10 mouse cellular contexts compared by ENCODE assay signal in the genomic region with DNA sequence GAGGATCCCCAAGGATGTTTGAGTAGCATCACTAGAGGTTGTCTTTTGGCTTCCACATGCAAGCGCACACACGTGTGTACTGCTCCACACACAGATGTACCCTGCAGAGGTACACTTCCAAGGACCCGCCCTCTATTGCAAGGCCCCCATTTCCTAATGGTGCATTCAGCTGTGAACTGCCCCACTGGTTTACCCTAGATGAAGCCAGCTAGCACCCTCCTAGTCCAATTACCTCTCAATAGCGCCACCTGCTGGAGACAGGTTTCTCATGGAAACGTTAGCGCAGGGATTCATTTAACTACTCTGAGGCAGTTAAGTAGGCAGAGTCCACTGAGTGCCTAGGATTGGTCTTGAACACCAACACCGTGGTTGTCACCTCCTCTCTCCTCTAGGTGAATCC. TPM values are rescaled to one million over a fixed set of nuclear protein-coding genes. Genes with fewer than 3 reads are reported as not detected.
DNase-seq lines count a peak whose midpoint lies in the region; ATAC-seq and TF ChIP-seq lines count a peak whose summit lies in the region.
"Had no signal": no experiment of that assay in that cellular context is flagged by ENCODE, and none has a peak within 500 bp of the region (broad histone marks: within the 10 kb centered on the region; RNA-seq: fewer than 3 reads in every experiment).

No protein-coding gene starts in this region.

- DNase-seq in A20 (ENCODE audit: low read depth, low spot score), result peak; percentile 22
- DNase-seq in adrenal gland, adult 2 months, result peak; percentile 72
- DNase-seq in gastrocnemius, postnatal 36 days, result peak; percentile 22 to 31
- DNase-seq in kidney, postnatal 0 days (ENCODE audit: low spot score), result peak; percentile 70
- peak; percentile 12 for DNase-seq in liver, embryonic 13.5 days
- DNase-seq in ovary, postnatal 14 days (ENCODE audit: low spot score), result peak; percentile 62
- peak; percentile 77 for DNase-seq in thymus, postnatal 4 days

- H3K9ac ChIP-seq in kidney, postnatal 0 days (ENCODE audit: low read depth, low read length), result no peak overlapping the region
- no peak overlapping the region for H3K9ac ChIP-seq in liver, embryonic 13.5 days
- H3K9ac ChIP-seq: embryonic facial prominence, embryonic 12.5 days had no signal

- TF ChIP-seq CTCF in cortical plate, adult 2 months (IDR thresholded peaks at IDR 0.05; ENCODE audit: extremely low read depth, insufficient read depth, low read length), result peak; percentile 76
- peak; percentile 77 for TF ChIP-seq CTCF in kidney, postnatal 0 days (IDR thresholded peaks at IDR 0.05; ENCODE audit: low read depth)

- no peak overlapping the region for H3K4me3 ChIP-seq in cortical plate, adult 2 months (ENCODE audit: insufficient read depth, low read length)
- H3K4me3 ChIP-seq in kidney, postnatal 0 days (replicated peaks; ENCODE audit: low read depth, low read length), result no peak overlapping the region
- no peak overlapping the region for H3K4me3 ChIP-seq in liver, embryonic 13.5 days (replicated peaks)
- H3K4me3 ChIP-seq: embryonic facial prominence, embryonic 12.5 days; myocyte had no signal

- WGBS in kidney, postnatal 0 days, result 29% methylated on average over 7 of the region's 7 CpGs
- whole genome bisulfite sequencing in liver, embryonic 13.5 days (ENCODE audit: insufficient replicate concordance), result 20% methylated on average over 7 of the region's 7 CpGs

- ATAC-seq in kidney, postnatal 0 days (replicated peaks; ENCODE audit: low FRiP score, low read depth), result no peak
- no peak for ATAC-seq in liver, embryonic 13.5 days (ENCODE audit: low read depth)

- H3K4me1 ChIP-seq in cortical plate, adult 2 months (ENCODE audit: control insufficient read depth, insufficient read depth, low read length), result peaks cover 4% of the 10 kb centered on the region; the same call in 1 of the 2 replicates
- no peaks in the 10 kb centered on the region for H3K4me1 ChIP-seq in kidney, postnatal 0 days (replicated peaks; ENCODE audit: insufficient read depth, low read length)
- no peaks in the 10 kb centered on the region for H3K4me1 ChIP-seq in liver, embryonic 13.5 days (replicated peaks)
- H3K4me1 ChIP-seq: embryonic facial prominence, embryonic 12.5 days had no signal

- intact Hi-C loops in gastrocnemius, postnatal 36 days (cut with DNase I), result loop anchor here (5.0 kb wide), 1 partner anchor 459 kb away; no protein-coding TSS in a partner anchor

- no peak for TF ChIP-seq POLR2A in cortical plate, adult 2 months (IDR thresholded peaks at IDR 0.05; ENCODE audit: extremely low read depth, insufficient read depth, low read length)

- no peak overlapping the region for H3K27ac ChIP-seq in cortical plate, adult 2 months (ENCODE audit: insufficient read depth, low read length)
- H3K27ac ChIP-seq in kidney, postnatal 0 days, result no peak overlapping the region
- H3K27ac ChIP-seq in liver, embryonic 13.5 days, result no peak overlapping the region
- H3K27ac ChIP-seq: embryonic facial prominence, embryonic 12.5 days had no signal

- no peaks in the 10 kb centered on the region for H3K27me3 ChIP-seq in kidney, postnatal 0 days (ENCODE audit: insufficient read depth, low read length)
- H3K27me3 ChIP-seq in liver, embryonic 13.5 days, result no peaks in the 10 kb centered on the region
- H3K27me3 ChIP-seq: embryonic facial prominence, embryonic 12.5 days had no signal

- no peak overlapping the region for H3K4me2 ChIP-seq in kidney, postnatal 0 days (ENCODE audit: low read length)
- no peak overlapping the region for H3K4me2 ChIP-seq in liver, embryonic 13.5 days
- H3K4me2 ChIP-seq: embryonic facial prominence, embryonic 12.5 days had no signal

- no peaks in the 10 kb centered on the region for H3K36me3 ChIP-seq in kidney, postnatal 0 days (ENCODE audit: insufficient read depth, low read length)
- no peaks in the 10 kb centered on the region for H3K36me3 ChIP-seq in liver, embryonic 13.5 days
- H3K36me3 ChIP-seq: embryonic facial prominence, embryonic 12.5 days had no signal

- no peaks in the 10 kb centered on the region for H3K9me3 ChIP-seq in kidney, postnatal 0 days (replicated peaks; ENCODE audit: low read length)
- H3K9me3 ChIP-seq in liver, embryonic 13.5 days (replicated peaks), result no peaks in the 10 kb centered on the region
- H3K9me3 ChIP-seq: embryonic facial prominence, embryonic 12.5 days had no signal

RNA-seq across cellular contexts. Expression of a gene that starts 46.5 kb away (rescaled TPM):
- 1 to 10 TPM; 1.3 to 1.4 TPM for total RNA-seq in adrenal gland, adult 2 months (2021)
- polyA plus RNA-seq in adrenal gland, adult 2 months (2012; rRNA removed), result 1.4 and 2.5 TPM in 2 replicates
- polyA plus RNA-seq in cortical plate, adult 2 months (2012; rRNA removed), result 137 and 142 TPM in 2 replicates
- 100 to 1,000 TPM; 186 to 195 TPM for total RNA-seq in gastrocnemius, postnatal 36 days (2021)
- 3.3 and 3.9 TPM in 2 replicates for polyA plus RNA-seq in kidney, postnatal 0 days (2015; fragmentation: Nextera tagmentation; extraction: Ambion mirVana)
- 0.29 and 0.34 TPM in 2 replicates for polyA plus RNA-seq in liver, embryonic 13.5 days (2015; fragmentation: Nextera tagmentation; extraction: Ambion mirVana)

Comparison
In these comparisons a context has a peak if more than half of its experiments do, and no peak if none do; other contexts are left out.
1. DNase-seq: peak in every context shown above with its lines; median percentile 77 in thymus, postnatal 4 days; 72 in adrenal gland, adult 2 months; 70 in kidney, postnatal 0 days; 62 in ovary, postnatal 14 days; 26 in gastrocnemius, postnatal 36 days; 22 in A20; 12 in liver, embryonic 13.5 days.
2. RNA of a gene that starts 46.5 kb away (polyA plus RNA-seq): 137 to 142 TPM in cortical plate, adult 2 months; 3.3 to 3.9 TPM in kidney, postnatal 0 days, 1.4 to 2.5 TPM in adrenal gland, adult 2 months and 0.29 to 0.34 TPM in liver, embryonic 13.5 days; every median in the first group is over 10 times any median in the second.